10 mouse cellular contexts compared by ENCODE assay signal in genomic region chr7:27180837-27181695, GRCm38 (mm10). TPM values are rescaled to one million over a fixed set of nuclear protein-coding genes. Genes with fewer than 3 reads are reported as not detected.
DNase-seq lines count a peak whose midpoint lies in the region; ATAC-seq and TF ChIP-seq lines count a peak whose summit lies in the region.
"Had no signal": no experiment of that assay in that cellular context is flagged by ENCODE, and none has a peak within 500 bp of the region (broad histone marks: within the 10 kb centered on the region; RNA-seq: fewer than 3 reads in every experiment).

Gm21983 (minus strand) TSS chr7:27181086.
Mia (minus strand) TSS chr7:27181157.

- H3K9me3 ChIP-seq in forebrain, embryonic 12.5 days: no peaks in the 10 kb centered on the region
- no peaks in the 10 kb centered on the region for H3K9me3 ChIP-seq in forebrain, postnatal 0 days (ENCODE audit: low read length)

- H3K27me3 ChIP-seq in forebrain, embryonic 12.5 days: no peaks in the 10 kb centered on the region
- no peaks in the 10 kb centered on the region for H3K27me3 ChIP-seq in forebrain, postnatal 0 days (ENCODE audit: insufficient read depth, low read length)

- H3K4me2 ChIP-seq in forebrain, embryonic 12.5 days: no peak within 1 kb of the TSS
- H3K4me2 ChIP-seq in forebrain, postnatal 0 days (ENCODE audit: low read depth): no peak within 1 kb of the TSS

- 67% methylated on average over 14 of the region's 14 CpGs for WGBS in forebrain, embryonic 12.5 days
- WGBS in forebrain, postnatal 0 days: 69% methylated on average over 14 of the region's 14 CpGs
- 57% methylated on average over 14 of the region's 14 CpGs for whole genome bisulfite sequencing in lung, adult 2 months

- H3K36me3 ChIP-seq in forebrain, embryonic 12.5 days (replicated peaks): peaks cover 29% of the 10 kb centered on the region
- H3K36me3 ChIP-seq in forebrain, postnatal 0 days (ENCODE audit: insufficient read depth): peaks cover 20% of the 10 kb centered on the region

- TF ChIP-seq POLR2A in lung, adult 2 months (IDR thresholded peaks at IDR 0.05; ENCODE audit: borderline replicate concordance, extremely low read depth, low read depth, low read length): no peak

- peak within 1 kb of the TSS; percentile 25; the same call in 1 of the 2 replicates for H3K27ac ChIP-seq in forebrain, embryonic 12.5 days
- no peak within 1 kb of the TSS for H3K27ac ChIP-seq in forebrain, postnatal 0 days (ENCODE audit: low read depth, low read length)

- no peak for ATAC-seq in forebrain, embryonic 12.5 days (ENCODE audit: low FRiP score)
- no peak for ATAC-seq in forebrain, postnatal 0 days

- no peak within 1 kb of the TSS for H3K4me3 ChIP-seq in forebrain, embryonic 12.5 days (replicated peaks)
- no peak within 1 kb of the TSS for H3K4me3 ChIP-seq in forebrain, postnatal 0 days (ENCODE audit: low read depth, low read length)
- H3K4me3 ChIP-seq in lung, adult 2 months (replicated peaks; ENCODE audit: extremely low read depth, low read depth, low read length): no peak within 1 kb of the TSS

- peaks cover 12% of the 10 kb centered on the region for H3K4me1 ChIP-seq in forebrain, embryonic 12.5 days
- H3K4me1 ChIP-seq in forebrain, postnatal 0 days (ENCODE audit: insufficient read depth): peaks cover 4% of the 10 kb centered on the region; the same call in 1 of the 2 replicates
- H3K4me1 ChIP-seq in lung, adult 2 months (ENCODE audit: control insufficient read depth, insufficient read depth, low read length): peaks cover 6% of the 10 kb centered on the region; the same call in 1 of the 2 replicates

- no peak within 1 kb of the TSS for H3K9ac ChIP-seq in forebrain, embryonic 12.5 days
- no peak within 1 kb of the TSS for H3K9ac ChIP-seq in forebrain, postnatal 0 days

- DNase-seq in forebrain, postnatal 0 days: no peak
- DNase-seq in lung, adult 2 months: peak; percentile 25
- DNase-seq in lung, postnatal 14 days: no peak
- DNase-seq in lung, postnatal 25 days (ENCODE audit: low spot score): peak; percentile 54
- no peak for DNase-seq in gastrocnemius, adult 18-20 months (ENCODE audit: low spot score)
- DNase-seq in retina, postnatal 1 day: no peak
- DNase-seq in frontal cortex, postnatal 14 days (ENCODE audit: low spot score in 2 of 2): no peak

- TF ChIP-seq CTCF in forebrain, postnatal 0 days (IDR thresholded peaks at IDR 0.05; ENCODE audit: low read depth): no peak
- TF ChIP-seq CTCF in lung, adult 2 months (IDR thresholded peaks at IDR 0.05; ENCODE audit: insufficient read depth, low read length): no peak

RNA-seq across cellular contexts. Expression of gene Gm21983, which starts in this region (rescaled TPM):
- polyA plus RNA-seq in forebrain, embryonic 12.5 days (2016; fragmentation: Nextera tagmentation; extraction: Ambion mirVana): 0.59 TPM in 1 of 2 replicates, not detected in the other
- not detected in 2 replicates for total RNA-seq in forebrain, postnatal 0 days (2014; rRNA removed)
- polyA plus RNA-seq in forebrain, postnatal 0 days (2015; fragmentation: Nextera tagmentation; extraction: Ambion mirVana): not detected in 2 replicates
- not detected in 2 replicates for polyA plus RNA-seq in lung, adult 2 months (2012; rRNA removed)
- total RNA-seq in gastrocnemius, adult 18-20 months (2021): under 1 TPM in 1 of 2 experiments, not detected in 1; 0.21 TPM
- total RNA-seq: adrenal gland, adult 18-20 months; megakaryocyte, adult 5-6 weeks had no signal

RNA-seq across cellular contexts. Expression of gene Mia, which starts in this region (rescaled TPM):
- polyA plus RNA-seq in forebrain, embryonic 12.5 days (2016; fragmentation: Nextera tagmentation; extraction: Ambion mirVana): 9.0 and 11.7 TPM in 2 replicates
- total RNA-seq in forebrain, postnatal 0 days (2014; rRNA removed): 9.0 and 17.4 TPM in 2 replicates
- 22.5 and 32.8 TPM in 2 replicates for polyA plus RNA-seq in forebrain, postnatal 0 days (2015; fragmentation: Nextera tagmentation; extraction: Ambion mirVana)
- 10.5 and 13.5 TPM in 2 replicates for polyA plus RNA-seq in lung, adult 2 months (2012; rRNA removed)
- not detected for total RNA-seq in gastrocnemius, adult 18-20 months (2021)
- total RNA-seq: megakaryocyte, adult 5-6 weeks had no signal

Comparison
In these comparisons a context has a peak if more than half of its experiments do, and no peak if none do; other contexts are left out.
1. DNase-seq: peak in lung, adult 2 months (single experiment) and lung, postnatal 25 days (single experiment); none in forebrain, postnatal 0 days (single experiment), lung, postnatal 14 days (single experiment), gastrocnemius, adult 18-20 months (single experiment), retina, postnatal 1 day (single experiment) and frontal cortex, postnatal 14 days (0 of 2).